Mouse (Mus musculus): ENCODE results near the gene 4930524B15Rik. TPM values are rescaled to one million over a fixed set of nuclear protein-coding genes. Genes with fewer than 3 reads are reported as not detected.
"Not testable (repeated sequence)": the region's sequence is repeated elsewhere in the genome, so short reads cannot be mapped to it uniquely, and the experiment has no call there.

Gene 4930524B15Rik
- total and polyA plus RNA-seq, 3 experiments, result not detected

- Histone ChIP-seq H3K27me3 (ENCODE audit: insufficient read depth, low read length) (peaks cover 20% of the 10 kb centered on the region), H3K4me1 (ENCODE audit: insufficient read depth, low read depth, low read length) (no peaks in the 10 kb centered on the region), H3K4me3 (ENCODE audit: low read depth, low read length) (no peak overlapping the region), H3K9me3 (replicated peaks) (no peaks in the 10 kb centered on the region), H3K36me3 (replicated peaks) (no peaks in the 10 kb centered on the region)
- DNase-seq (ENCODE audit: low spot score) (no peak), ATAC-seq (ENCODE audit: extremely low read depth, insufficient number of reproducible peaks, low FRiP score, poor library complexity, severe bottlenecking) (no peak)
- TF ChIP-seq POLR2AphosphoS5 (IDR thresholded peaks at IDR 0.05; ENCODE audit: insufficient replicate concordance, low read depth, low read length) (no peak), CTCF (IDR thresholded peaks at IDR 0.05; ENCODE audit: low read depth, low read length) (no peak), TAL1 (conservative IDR thresholded peaks at IDR 0.05; ENCODE audit: low read depth, low read length) (no peak), GATA2 (IDR thresholded peaks at IDR 0.05; ENCODE audit: borderline replicate concordance, low read depth, low read length) (no peak), GATA1 (IDR thresholded peaks at IDR 0.05; ENCODE audit: borderline replicate concordance, low read length) (no peak)
Measured at GRCm38 (mm10) chr11:31960071-31960470, 5.3 kb upstream of the 4930524B15Rik start.

DNA sequence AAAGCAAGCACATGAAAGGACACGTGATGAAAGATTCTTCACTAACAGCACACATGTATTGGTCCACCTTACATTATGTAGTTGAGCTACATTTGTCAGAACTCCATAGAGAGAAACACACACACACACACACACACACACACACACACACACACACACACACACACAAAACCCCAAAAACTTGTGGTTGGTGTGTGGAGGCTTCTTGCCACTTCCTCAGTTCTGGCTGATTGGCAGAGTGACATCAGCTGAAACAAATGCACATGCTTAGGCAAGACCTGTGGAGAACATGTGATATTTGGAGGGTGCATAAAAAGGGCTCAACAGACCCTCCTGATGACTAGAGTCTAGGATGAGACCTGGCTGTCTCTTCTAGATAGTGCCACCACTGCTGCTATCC, 1.4 kb upstream of the 4930524B15Rik start:
- Histone ChIP-seq H3K36me3 (replicated peaks) (no peaks in the 10 kb centered on the region), H3K4me3 (ENCODE audit: low read depth, low read length) (no peak overlapping the region), H3K27me3 (ENCODE audit: insufficient read depth, low read length) (peaks cover 15% of the 10 kb centered on the region), H3K9me3 (replicated peaks) (no peaks in the 10 kb centered on the region), H3K4me1 (ENCODE audit: insufficient read depth, low read depth, low read length) (no peaks in the 10 kb centered on the region)
- ATAC-seq (ENCODE audit: extremely low read depth, insufficient number of reproducible peaks, low FRiP score, poor library complexity, severe bottlenecking) (no peak), DNase-seq (ENCODE audit: low spot score) (no peak)
- TF ChIP-seq POLR2AphosphoS5 (IDR thresholded peaks at IDR 0.05; ENCODE audit: insufficient replicate concordance, low read depth, low read length), result no peak
- no peak for TF ChIP-seq GATA2 (IDR thresholded peaks at IDR 0.05; ENCODE audit: borderline replicate concordance, low read depth, low read length)
- no peak for TF ChIP-seq CTCF (IDR thresholded peaks at IDR 0.05; ENCODE audit: low read depth, low read length)
- no peak for TF ChIP-seq GATA1 (IDR thresholded peaks at IDR 0.05; ENCODE audit: borderline replicate concordance, low read length)
- no peak for TF ChIP-seq TAL1 (conservative IDR thresholded peaks at IDR 0.05; ENCODE audit: low read depth, low read length)

GRCm38 (mm10) chr11:31974132-31974531, 8.7 kb downstream of the 4930524B15Rik start:
- Histone ChIP-seq H3K4me1 (ENCODE audit: insufficient read depth, low read depth, low read length) (no peaks in the 10 kb centered on the region), H3K9me3 (replicated peaks) (no peaks in the 10 kb centered on the region), H3K36me3 (replicated peaks) (no peaks in the 10 kb centered on the region), H3K4me3 (ENCODE audit: low read depth, low read length) (no peak overlapping the region), H3K27me3 (ENCODE audit: insufficient read depth, low read length) (no peaks in the 10 kb centered on the region)
- TF ChIP-seq GATA1 (IDR thresholded peaks at IDR 0.05; ENCODE audit: borderline replicate concordance, low read length) (no peak), GATA2 (IDR thresholded peaks at IDR 0.05; ENCODE audit: borderline replicate concordance, low read depth, low read length) (no peak), POLR2AphosphoS5 (IDR thresholded peaks at IDR 0.05; ENCODE audit: insufficient replicate concordance, low read depth, low read length) (no peak), TAL1 (conservative IDR thresholded peaks at IDR 0.05; ENCODE audit: low read depth, low read length) (no peak), CTCF (IDR thresholded peaks at IDR 0.05; ENCODE audit: low read depth, low read length) (no peak)
- no peak for DNase-seq (ENCODE audit: low spot score)
- no peak for ATAC-seq (ENCODE audit: extremely low read depth, insufficient number of reproducible peaks, low FRiP score, poor library complexity, severe bottlenecking)

- H3K4me1 ChIP-seq (ENCODE audit: insufficient read depth, low read depth, low read length), result no peaks in the 10 kb centered on the region
- ATAC-seq (ENCODE audit: extremely low read depth, insufficient number of reproducible peaks, low FRiP score, poor library complexity, severe bottlenecking) (no peak), DNase-seq (ENCODE audit: low spot score) (no peak)
- no peak overlapping the region for H3K4me3 ChIP-seq (ENCODE audit: low read depth, low read length)
- no peaks in the 10 kb centered on the region for H3K27me3 ChIP-seq (ENCODE audit: insufficient read depth, low read length)
- no peaks in the 10 kb centered on the region for H3K36me3 ChIP-seq (replicated peaks)
- H3K9me3 ChIP-seq (replicated peaks), result no peaks in the 10 kb centered on the region
- TF ChIP-seq TAL1 (conservative IDR thresholded peaks at IDR 0.05; ENCODE audit: low read depth, low read length), result no peak
- TF ChIP-seq GATA1 (IDR thresholded peaks at IDR 0.05; ENCODE audit: borderline replicate concordance, low read length), result no peak
- no peak for TF ChIP-seq GATA2 (IDR thresholded peaks at IDR 0.05; ENCODE audit: borderline replicate concordance, low read depth, low read length)
- TF ChIP-seq CTCF (IDR thresholded peaks at IDR 0.05; ENCODE audit: low read depth, low read length), result no peak
- no peak for TF ChIP-seq POLR2AphosphoS5 (IDR thresholded peaks at IDR 0.05; ENCODE audit: insufficient replicate concordance, low read depth, low read length)
Measured at GRCm38 (mm10) chr11:31974826-31975225, 9.4 kb downstream of the 4930524B15Rik start.

DNA sequence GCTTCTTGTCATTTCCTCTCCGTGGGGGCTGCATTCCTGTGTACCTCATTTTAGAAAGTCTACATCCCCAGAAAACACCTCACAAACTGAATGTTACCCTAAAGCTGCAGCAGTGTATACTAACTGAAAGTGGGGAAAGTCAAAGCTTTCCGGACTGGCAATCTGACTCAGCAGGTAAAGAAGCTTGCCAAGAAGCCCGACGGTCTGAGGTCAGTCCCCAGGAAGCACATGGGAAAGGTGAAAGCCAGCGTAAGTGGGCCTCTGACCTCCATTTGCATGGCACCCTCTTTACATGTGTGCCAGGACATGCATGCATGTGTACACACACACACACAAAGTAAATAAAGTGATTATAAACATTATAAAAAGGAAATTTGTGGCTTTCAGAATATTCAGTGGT, 10.3 kb downstream of the 4930524B15Rik start:
- no peak for TF ChIP-seq GATA2 (IDR thresholded peaks at IDR 0.05; ENCODE audit: borderline replicate concordance, low read depth, low read length)
- TF ChIP-seq CTCF (IDR thresholded peaks at IDR 0.05; ENCODE audit: low read depth, low read length), result no peak
- TF ChIP-seq TAL1 (conservative IDR thresholded peaks at IDR 0.05; ENCODE audit: low read depth, low read length), result no peak
- TF ChIP-seq GATA1 (IDR thresholded peaks at IDR 0.05; ENCODE audit: borderline replicate concordance, low read length), result no peak
- TF ChIP-seq POLR2AphosphoS5 (IDR thresholded peaks at IDR 0.05; ENCODE audit: insufficient replicate concordance, low read depth, low read length), result no peak
- DNase-seq (ENCODE audit: low spot score), result no peak
- Histone ChIP-seq H3K27me3 (ENCODE audit: insufficient read depth, low read length) (no peaks in the 10 kb centered on the region), H3K9me3 (replicated peaks) (no peaks in the 10 kb centered on the region), H3K4me1 (ENCODE audit: insufficient read depth, low read depth, low read length) (no peaks in the 10 kb centered on the region), H3K36me3 (replicated peaks) (no peaks in the 10 kb centered on the region), H3K4me3 (ENCODE audit: low read depth, low read length) (no peak overlapping the region)
- ATAC-seq (ENCODE audit: extremely low read depth, insufficient number of reproducible peaks, low FRiP score, poor library complexity, severe bottlenecking), result no peak

GRCm38 (mm10) chr11:31976137-31976536, 10.7 kb downstream of the 4930524B15Rik start:
- no peak overlapping the region for H3K4me3 ChIP-seq (ENCODE audit: low read depth, low read length)
- no peaks in the 10 kb centered on the region for H3K9me3 ChIP-seq (replicated peaks)
- no peaks in the 10 kb centered on the region for H3K4me1 ChIP-seq (ENCODE audit: insufficient read depth, low read depth, low read length)
- ATAC-seq (ENCODE audit: extremely low read depth, insufficient number of reproducible peaks, low FRiP score, poor library complexity, severe bottlenecking) (no peak), DNase-seq (ENCODE audit: low spot score) (no peak)
- no peaks in the 10 kb centered on the region for H3K36me3 ChIP-seq (replicated peaks)
- no peaks in the 10 kb centered on the region for H3K27me3 ChIP-seq (ENCODE audit: insufficient read depth, low read length)
- TF ChIP-seq TAL1 (conservative IDR thresholded peaks at IDR 0.05; ENCODE audit: low read depth, low read length) (no peak), POLR2AphosphoS5 (IDR thresholded peaks at IDR 0.05; ENCODE audit: insufficient replicate concordance, low read depth, low read length) (no peak), CTCF (IDR thresholded peaks at IDR 0.05; ENCODE audit: low read depth, low read length) (no peak), GATA1 (IDR thresholded peaks at IDR 0.05; ENCODE audit: borderline replicate concordance, low read length) (no peak), GATA2 (IDR thresholded peaks at IDR 0.05; ENCODE audit: borderline replicate concordance, low read depth, low read length) (no peak)

DNA sequence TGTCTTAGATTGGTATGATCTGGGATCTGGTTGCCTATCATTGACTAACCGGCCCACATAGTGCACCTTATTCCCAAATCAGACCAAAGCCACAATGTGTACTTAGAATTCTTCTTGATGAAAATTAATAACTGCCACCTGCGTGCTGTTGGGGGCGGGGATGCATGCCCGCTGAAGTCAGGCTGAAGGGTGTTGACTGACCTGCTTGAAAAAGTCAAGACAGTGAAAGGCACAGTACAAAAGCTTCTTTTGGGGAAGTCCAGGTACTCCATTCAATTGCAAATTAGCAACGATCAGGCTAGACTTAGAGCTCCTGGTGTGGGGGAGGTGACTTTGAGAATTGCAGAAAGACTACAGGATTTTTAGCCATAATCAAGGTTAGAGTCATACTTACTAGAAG, 14.7 kb downstream of the 4930524B15Rik start:
- not testable (repeated sequence) for H3K4me3 ChIP-seq (ENCODE audit: low read depth, low read length); ATAC-seq (ENCODE audit: extremely low read depth, insufficient number of reproducible peaks, low FRiP score, poor library complexity, severe bottlenecking); H3K9me3 ChIP-seq (replicated peaks); DNase-seq (ENCODE audit: low spot score); H3K4me1 ChIP-seq (ENCODE audit: insufficient read depth, low read depth, low read length); H3K27me3 ChIP-seq (ENCODE audit: insufficient read depth, low read length); H3K36me3 ChIP-seq (replicated peaks)

All from G1E (cell line).